In genomic region chr2:79983222-79983632, GRCm38 (mm10) we compare ENCODE assay signal across 8 mouse cellular contexts.
DNase-seq lines count a peak whose midpoint lies in the region; ATAC-seq lines count a peak whose summit lies in the region.

No protein-coding gene starts in this region.

- DNase-seq in frontal cortex, postnatal 36 days (ENCODE audit: low spot score in 2 of 2), result no peak
- peak; percentile 12 for DNase-seq in urinary bladder, postnatal 14 days (ENCODE audit: low spot score)
- no peak for DNase-seq in urinary bladder, postnatal 25 days (ENCODE audit: low spot score)
- peak; percentile 39 to 56 for DNase-seq in kidney, postnatal 4 days
- DNase-seq in embryo, embryonic 10 days (ENCODE audit: low spot score), result no peak
- DNase-seq in testis, postnatal 14 days (ENCODE audit: low spot score), result no peak

- peak; percentile 65 for ATAC-seq in frontal cortex, adult (ENCODE audit: low TSS enrichment)
- ATAC-seq in erythroblast, adult 5-6 weeks (replicated peaks; ENCODE audit: low FRiP score, poor library complexity, severe bottlenecking), result no peak

Comparison
In these comparisons a context has a peak if more than half of its experiments do, and no peak if none do; other contexts are left out.
1. DNase-seq: peak in urinary bladder, postnatal 14 days (single experiment) and kidney, postnatal 4 days (2 of 2); none in frontal cortex, postnatal 36 days (0 of 2), urinary bladder, postnatal 25 days (single experiment), embryo, embryonic 10 days (single experiment) and testis, postnatal 14 days (single experiment).